Mouse (Mus musculus): ENCODE data around the gene Med16. TPM values are rescaled to one million over a fixed set of nuclear protein-coding genes. Genes with fewer than 3 reads are reported as not detected.
A peak's percentile ranks its signal among the peaks of the same experiment; 100 is the strongest.

The Med16 gene
- 55.4 and 56.6 TPM in 2 replicates for polyA plus RNA-seq (2015; fragmentation: Nextera tagmentation; extraction: Ambion mirVana)

DNA sequence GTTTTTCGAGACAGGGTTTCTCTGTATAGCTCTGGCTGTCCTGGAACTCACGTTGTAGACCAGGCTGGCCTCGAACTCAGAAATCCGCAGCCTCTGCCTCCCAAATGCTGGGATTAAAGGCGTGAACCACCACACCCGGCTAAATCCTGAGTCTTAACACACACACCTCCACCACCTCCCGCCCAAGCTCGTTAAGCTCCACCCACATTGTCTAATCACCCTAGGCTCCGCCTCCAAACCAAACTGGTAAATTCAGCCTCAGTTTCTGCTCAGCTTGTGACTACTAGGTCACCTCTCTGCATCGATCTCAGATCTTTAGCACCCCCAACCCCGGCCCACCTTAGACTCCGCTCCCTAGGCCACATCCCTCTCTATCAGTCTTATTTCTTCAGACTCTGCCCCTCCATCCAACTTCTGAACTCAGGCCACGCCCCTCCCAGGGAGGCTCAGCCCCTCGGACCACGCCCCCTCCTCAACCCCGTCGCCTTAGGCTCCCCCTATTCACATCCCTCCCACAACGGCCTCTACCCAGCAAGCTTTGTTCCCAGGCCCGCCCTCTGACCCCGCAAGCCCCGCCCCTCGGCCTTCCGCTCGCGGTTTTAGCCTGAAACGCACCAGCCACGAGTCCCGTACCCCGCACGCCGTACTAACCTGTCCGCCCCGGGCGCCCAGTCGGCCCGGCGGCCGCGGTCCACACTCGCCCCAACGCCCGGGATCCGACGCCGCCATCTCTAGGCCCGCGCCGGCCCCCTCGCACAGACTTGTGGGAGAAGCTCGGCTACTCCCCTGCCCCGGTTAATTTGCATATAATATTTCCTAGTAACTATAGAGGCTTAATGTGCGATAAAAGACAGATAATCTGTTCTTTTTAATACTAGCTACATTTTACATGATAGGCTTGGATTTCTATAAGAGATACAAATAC is at the start of gene Med16:
Gene Med16, minus strand, starts transcription at position 757 of the 925 bp plus-strand sequence.
- ATAC-seq, result peak; percentile 88
- Histone ChIP-seq H3K27ac (ENCODE audit: low read length) (peak within 1 kb of the TSS; percentile 99), H3K36me3 (ENCODE audit: control insufficient read depth, insufficient read depth, low read length) (peaks cover 24% of the 10 kb centered on the region; the same call in 1 of the 2 replicates), H3K4me2 (ENCODE audit: low read length) (peak within 1 kb of the TSS; percentile 56), H3K9ac (ENCODE audit: low read depth, low read length) (peak within 1 kb of the TSS; percentile 97), H3K4me1 (ENCODE audit: control insufficient read depth, insufficient read depth, low read length) (peaks cover 5% of the 10 kb centered on the region; the same call in 1 of the 2 replicates), H3K27me3 (ENCODE audit: control insufficient read depth, insufficient read depth, low read depth, low read length) (no peaks in the 10 kb centered on the region), H3K9me3 (replicated peaks; ENCODE audit: control insufficient read depth, low read length, poor library complexity, severe bottlenecking) (no peaks in the 10 kb centered on the region), H3K4me3 (ENCODE audit: low read depth, low read length) (peak within 1 kb of the TSS; percentile 84)
- 1% methylated on average over 52 of the region's 52 CpGs for WGBS

- H3K4me2 ChIP-seq (ENCODE audit: low read length), result no peak overlapping the region
These were observed 49.6 kb upstream of the Med16 start for GRCm38 (mm10) chr10:79958140-79958816.

DNA sequence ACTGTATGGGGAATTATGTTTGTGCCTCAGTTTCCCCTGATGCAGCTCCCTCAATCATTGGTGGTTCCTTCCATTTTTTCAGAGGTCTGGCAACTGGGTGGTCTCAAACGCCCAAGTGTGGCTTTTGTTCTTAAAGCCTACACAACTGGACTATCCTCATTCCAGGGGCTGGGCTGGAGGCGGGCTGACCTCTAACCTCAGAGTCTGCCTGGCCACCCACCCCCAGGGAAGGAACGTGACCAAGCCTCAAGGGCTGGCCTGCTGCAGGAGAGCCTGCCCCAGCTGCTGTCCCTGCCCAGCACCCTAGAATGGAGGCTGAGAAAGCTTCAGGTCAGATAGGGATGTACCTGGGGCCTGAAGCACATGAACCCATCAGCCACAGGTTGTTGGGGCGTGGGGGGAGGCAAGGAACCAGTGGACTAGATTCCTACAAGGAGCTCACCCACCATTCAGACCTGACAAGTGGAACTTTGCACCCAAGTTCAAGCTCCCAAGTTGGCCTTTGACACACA is 48.0 kb upstream of the Med16 start:
- no peak for ATAC-seq
- no peak overlapping the region for H3K9ac ChIP-seq (ENCODE audit: low read depth, low read length)
- no peaks in the 10 kb centered on the region for H3K9me3 ChIP-seq (replicated peaks; ENCODE audit: control insufficient read depth, low read length, poor library complexity, severe bottlenecking)
- H3K4me1 ChIP-seq (ENCODE audit: control insufficient read depth, insufficient read depth, low read length), result peaks cover 7% of the 10 kb centered on the region
- H3K4me3 ChIP-seq (ENCODE audit: low read depth, low read length), result no peak overlapping the region
- no peak overlapping the region for H3K27ac ChIP-seq (ENCODE audit: low read length)
- H3K27me3 ChIP-seq (ENCODE audit: control insufficient read depth, insufficient read depth, low read depth, low read length), result no peaks in the 10 kb centered on the region
- peaks cover under 1% of the 10 kb centered on the region for H3K36me3 ChIP-seq (ENCODE audit: control insufficient read depth, insufficient read depth, low read length)
- no peak overlapping the region for H3K4me2 ChIP-seq (ENCODE audit: low read length)
- WGBS, result 19% methylated on average over 4 of the region's 4 CpGs

More at GRCm38 (mm10) chr10:79958140-79958816, 49.6 kb upstream of the Med16 start:
- Histone ChIP-seq H3K9ac (ENCODE audit: low read depth, low read length) (no peak overlapping the region), H3K36me3 (ENCODE audit: control insufficient read depth, insufficient read depth, low read length) (peaks cover 2% of the 10 kb centered on the region; the same call in 1 of the 2 replicates), H3K4me1 (ENCODE audit: control insufficient read depth, insufficient read depth, low read length) (peaks cover 7% of the 10 kb centered on the region), H3K27me3 (ENCODE audit: control insufficient read depth, insufficient read depth, low read depth, low read length) (no peaks in the 10 kb centered on the region), H3K4me3 (ENCODE audit: low read depth, low read length) (no peak overlapping the region), H3K27ac (ENCODE audit: low read length) (no peak overlapping the region), H3K9me3 (replicated peaks; ENCODE audit: control insufficient read depth, low read length, poor library complexity, severe bottlenecking) (no peaks in the 10 kb centered on the region)
- WGBS, result 12% methylated on average over 21 of the region's 21 CpGs
- no peak for ATAC-seq

DNA sequence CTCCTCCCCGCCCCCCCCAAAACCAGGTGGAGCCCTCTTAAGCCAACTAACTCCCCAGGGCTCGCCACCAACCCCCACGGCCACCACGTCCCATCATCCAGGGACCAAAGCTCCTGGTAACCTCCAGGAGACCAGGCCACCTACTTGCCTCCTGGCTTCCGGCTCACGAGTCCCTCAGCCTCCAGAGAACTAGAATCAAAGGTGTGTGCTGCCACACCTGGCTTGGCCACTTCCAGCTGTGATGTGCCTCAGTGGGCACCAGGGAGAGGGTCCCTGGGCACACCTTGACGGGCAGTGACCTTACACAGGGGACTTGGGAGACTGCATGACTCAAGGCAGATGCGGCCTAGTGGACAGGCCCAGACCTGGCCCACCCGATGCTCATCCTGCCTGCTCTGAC is 47.0 kb upstream of the Med16 start:
- Histone ChIP-seq H3K4me2 (ENCODE audit: low read length) (no peak overlapping the region), H3K4me3 (ENCODE audit: low read depth, low read length) (no peak overlapping the region), H3K36me3 (ENCODE audit: control insufficient read depth, insufficient read depth, low read length) (peaks cover 5% of the 10 kb centered on the region), H3K4me1 (ENCODE audit: control insufficient read depth, insufficient read depth, low read length) (peaks cover 2% of the 10 kb centered on the region), H3K27me3 (ENCODE audit: control insufficient read depth, insufficient read depth, low read depth, low read length) (no peaks in the 10 kb centered on the region), H3K9ac (ENCODE audit: low read depth, low read length) (no peak overlapping the region), H3K27ac (ENCODE audit: low read length) (no peak overlapping the region), H3K9me3 (replicated peaks; ENCODE audit: control insufficient read depth, low read length, poor library complexity, severe bottlenecking) (no peaks in the 10 kb centered on the region)
- WGBS, result 85% methylated on average over 9 of the region's 9 CpGs
- ATAC-seq, result no peak

DNA sequence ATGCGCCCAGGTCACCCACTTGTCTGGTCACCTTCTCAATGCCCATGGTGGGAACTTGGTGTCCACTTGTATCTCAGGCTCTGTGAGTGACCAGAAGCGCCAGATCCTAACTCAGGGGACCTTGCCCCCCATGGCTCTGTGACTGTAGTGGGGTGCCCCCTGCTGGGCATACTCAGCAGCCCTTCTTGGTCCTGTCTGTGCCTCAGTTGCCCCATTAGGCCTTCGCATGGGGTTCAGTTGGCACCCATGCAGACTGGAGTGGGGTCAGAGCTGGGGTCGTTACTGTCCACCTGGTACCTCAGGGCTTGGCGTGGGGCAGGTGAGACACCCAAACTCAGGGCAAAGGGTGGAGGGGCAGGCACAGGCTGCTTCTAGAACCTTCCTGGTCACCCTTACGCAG is 45.2 kb upstream of the Med16 start:
- H3K27me3 ChIP-seq (ENCODE audit: control insufficient read depth, insufficient read depth, low read depth, low read length), result no peaks in the 10 kb centered on the region
- no peak for ATAC-seq
- no peaks in the 10 kb centered on the region for H3K4me1 ChIP-seq (ENCODE audit: control insufficient read depth, insufficient read depth, low read length)
- H3K4me3 ChIP-seq (ENCODE audit: low read depth, low read length), result no peak overlapping the region
- H3K9me3 ChIP-seq (replicated peaks; ENCODE audit: control insufficient read depth, low read length, poor library complexity, severe bottlenecking), result no peaks in the 10 kb centered on the region
- no peak overlapping the region for H3K27ac ChIP-seq (ENCODE audit: low read length)
- WGBS, result 87% methylated on average over 6 of the region's 6 CpGs
- no peak overlapping the region for H3K9ac ChIP-seq (ENCODE audit: low read depth, low read length)
- H3K4me2 ChIP-seq (ENCODE audit: low read length), result no peak overlapping the region
- peaks cover 14% of the 10 kb centered on the region for H3K36me3 ChIP-seq (ENCODE audit: control insufficient read depth, insufficient read depth, low read length)

DNA sequence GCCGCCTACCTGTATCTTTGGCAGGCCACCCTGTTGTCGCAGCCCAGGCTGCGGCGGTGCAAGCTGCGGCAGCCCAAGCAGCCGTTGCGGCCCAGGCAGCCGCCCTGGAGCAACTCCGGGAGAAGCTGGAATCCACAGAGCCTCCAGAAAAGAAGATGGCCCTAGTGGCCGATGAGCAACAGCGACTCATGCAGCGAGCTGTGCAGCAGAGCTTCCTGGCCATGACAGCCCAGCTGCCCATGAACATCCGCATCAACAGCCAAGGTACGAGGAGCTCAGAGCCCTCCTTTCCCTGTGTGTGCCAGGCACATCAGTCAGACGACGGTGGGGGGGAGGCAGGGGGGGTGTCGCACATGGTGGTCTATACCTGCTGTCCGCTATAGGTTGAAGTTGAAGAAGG is 41.9 kb upstream of the Med16 start:
- ATAC-seq, result no peak
- Histone ChIP-seq H3K4me3 (ENCODE audit: low read depth, low read length) (no peak overlapping the region), H3K27me3 (ENCODE audit: control insufficient read depth, insufficient read depth, low read depth, low read length) (no peaks in the 10 kb centered on the region), H3K4me2 (ENCODE audit: low read length) (no peak overlapping the region), H3K9ac (ENCODE audit: low read depth, low read length) (no peak overlapping the region), H3K27ac (ENCODE audit: low read length) (no peak overlapping the region), H3K36me3 (ENCODE audit: control insufficient read depth, insufficient read depth, low read length) (peaks cover 14% of the 10 kb centered on the region), H3K9me3 (replicated peaks; ENCODE audit: control insufficient read depth, low read length, poor library complexity, severe bottlenecking) (no peaks in the 10 kb centered on the region), H3K4me1 (ENCODE audit: control insufficient read depth, insufficient read depth, low read length) (no peaks in the 10 kb centered on the region)
- WGBS, result 81% methylated on average over 17 of the region's 18 CpGs

- H3K4me1 ChIP-seq (ENCODE audit: control insufficient read depth, insufficient read depth, low read length), result peaks cover 3% of the 10 kb centered on the region; the same call in 1 of the 2 replicates
- H3K36me3 ChIP-seq (ENCODE audit: control insufficient read depth, insufficient read depth, low read length), result peaks cover 14% of the 10 kb centered on the region
- H3K9me3 ChIP-seq (replicated peaks; ENCODE audit: control insufficient read depth, low read length, poor library complexity, severe bottlenecking), result no peaks in the 10 kb centered on the region
- H3K27me3 ChIP-seq (ENCODE audit: control insufficient read depth, insufficient read depth, low read depth, low read length), result no peaks in the 10 kb centered on the region
- 91% methylated on average over 4 of the region's 4 CpGs for WGBS
- no peak for ATAC-seq
- H3K4me3 ChIP-seq (ENCODE audit: low read depth, low read length), result no peak overlapping the region
- no peak overlapping the region for H3K9ac ChIP-seq (ENCODE audit: low read depth, low read length)
- H3K4me2 ChIP-seq (ENCODE audit: low read length), result no peak overlapping the region
- H3K27ac ChIP-seq (ENCODE audit: low read length), result no peak overlapping the region
These were observed 41.1 kb upstream of the Med16 start for GRCm38 (mm10) chr10:79949873-79950272.

DNA sequence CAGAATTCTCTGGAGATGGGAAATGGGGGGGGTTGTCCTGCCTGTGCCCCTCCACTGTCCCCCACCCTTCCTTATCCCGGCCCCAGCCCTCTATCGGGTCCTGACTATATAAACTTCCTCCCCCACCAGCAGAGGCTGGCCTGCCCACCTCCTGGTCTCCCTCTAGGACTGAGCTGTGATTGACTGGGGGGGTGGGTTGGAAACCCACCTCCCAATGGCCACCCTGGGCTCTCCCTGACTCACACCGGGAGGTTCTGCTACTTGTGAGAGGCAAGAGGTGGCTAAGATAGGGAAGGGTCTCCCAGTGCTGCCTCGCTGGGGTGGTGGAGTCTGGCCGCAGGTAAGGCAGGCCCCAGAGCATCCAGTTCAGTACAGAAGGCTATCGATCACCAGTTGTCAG is 38.8 kb upstream of the Med16 start:
- Histone ChIP-seq H3K4me2 (ENCODE audit: low read length) (no peak overlapping the region), H3K27me3 (ENCODE audit: control insufficient read depth, insufficient read depth, low read depth, low read length) (no peaks in the 10 kb centered on the region), H3K36me3 (ENCODE audit: control insufficient read depth, insufficient read depth, low read length) (peaks cover 14% of the 10 kb centered on the region), H3K9me3 (replicated peaks; ENCODE audit: control insufficient read depth, low read length, poor library complexity, severe bottlenecking) (no peaks in the 10 kb centered on the region), H3K4me1 (ENCODE audit: control insufficient read depth, insufficient read depth, low read length) (peaks cover 3% of the 10 kb centered on the region; the same call in 1 of the 2 replicates), H3K9ac (ENCODE audit: low read depth, low read length) (no peak overlapping the region), H3K4me3 (ENCODE audit: low read depth, low read length) (no peak overlapping the region), H3K27ac (ENCODE audit: low read length) (no peak overlapping the region)
- no peak for ATAC-seq
- 77% methylated on average over 6 of the region's 6 CpGs for WGBS
